Mouse (Mus musculus): ENCODE measurements around the gene Trank1.

The Trank1 gene

GRCm38 (mm10) chr9:111425113-111425512 lies 113.6 kb downstream of the Trank1 start:
- CTCF ChIA-PET = no interaction called here

- CTCF ChIA-PET = no interaction called here
These were observed 114.4 kb downstream of the Trank1 start for GRCm38 (mm10) chr9:111425952-111426351.

GRCm38 (mm10) chr9:111427891-111428555 lies 116.5 kb downstream of the Trank1 start:
- CTCF ChIA-PET = no interaction called here

- CTCF ChIA-PET = no interaction called here
These were observed 117.3 kb downstream of the Trank1 start for GRCm38 (mm10) chr9:111428698-111429362.

- CTCF ChIA-PET = no interaction called here
These were observed 117.8 kb downstream of the Trank1 start for GRCm38 (mm10) chr9:111429363-111429750.

GRCm38 (mm10) chr9:111435429-111435828 lies 123.9 kb downstream of the Trank1 start:
- CTCF ChIA-PET = no interaction called here

GRCm38 (mm10) chr9:111438904-111439835 lies 127.6 kb downstream of the Trank1 start, which contains the start of gene Dclk3:
Gene Dclk3 (plus strand): TSS chr9:111439081.
- CTCF ChIA-PET = no interaction called here

- CTCF ChIA-PET = no interaction called here
These were observed 128.3 kb downstream of the Trank1 start for GRCm38 (mm10) chr9:111439836-111440201.

GRCm38 (mm10) chr9:111440446-111440845 lies 128.9 kb downstream of the Trank1 start:
- CTCF ChIA-PET = no interaction called here

- CTCF ChIA-PET = no interaction called here
These were observed 129.6 kb downstream of the Trank1 start for GRCm38 (mm10) chr9:111441151-111441550.
